12 mouse cellular contexts compared by ENCODE assay signal in genomic region chr5:8293287-8293686, GRCm38 (mm10).
DNase-seq lines count a peak whose midpoint lies in the region; ATAC-seq and TF ChIP-seq lines count a peak whose summit lies in the region.
"Had no signal": no experiment of that assay in that cellular context is flagged by ENCODE, and none has a peak within 500 bp of the region (broad histone marks: within the 10 kb centered on the region; RNA-seq: fewer than 3 reads in every experiment).

No protein-coding gene starts in this region.

- no peak overlapping the region for H3K9ac ChIP-seq in hindbrain, embryonic 12.5 days
- no peak overlapping the region for H3K9ac ChIP-seq in hindbrain, embryonic 16.5 days (ENCODE audit: low read depth, low read length)
- H3K9ac ChIP-seq in ES-E14 (ENCODE audit: insufficient read depth, low read depth, low read length, poor library complexity, severe bottlenecking): no peak overlapping the region
- H3K9ac ChIP-seq in embryonic facial prominence, embryonic 14.5 days (ENCODE audit: low read depth, low read length): no peak overlapping the region

- no peaks in the 10 kb centered on the region for H3K27me3 ChIP-seq in hindbrain, embryonic 12.5 days
- no peaks in the 10 kb centered on the region for H3K27me3 ChIP-seq in hindbrain, embryonic 16.5 days (replicated peaks; ENCODE audit: control insufficient read depth, insufficient read depth, low read length)
- H3K27me3 ChIP-seq in embryonic facial prominence, embryonic 14.5 days (replicated peaks; ENCODE audit: control insufficient read depth, insufficient read depth, low read length): no peaks in the 10 kb centered on the region
- no peaks in the 10 kb centered on the region for H3K27me3 ChIP-seq in cerebellum, adult 2 months (ENCODE audit: control insufficient read depth, insufficient read depth, low read length)

- no peaks in the 10 kb centered on the region for H3K9me3 ChIP-seq in hindbrain, embryonic 12.5 days (replicated peaks)
- no peaks in the 10 kb centered on the region for H3K9me3 ChIP-seq in hindbrain, embryonic 16.5 days (ENCODE audit: control insufficient read depth, low read length)
- no peaks in the 10 kb centered on the region for H3K9me3 ChIP-seq in ES-E14 (ENCODE audit: control insufficient read depth, insufficient read depth, low read depth, low read length)
- H3K9me3 ChIP-seq in embryonic facial prominence, embryonic 14.5 days (ENCODE audit: control insufficient read depth, low read length): no peaks in the 10 kb centered on the region

- H3K4me1 ChIP-seq in hindbrain, embryonic 12.5 days: peaks cover 3% of the 10 kb centered on the region; the same call in 1 of the 2 replicates
- H3K4me1 ChIP-seq in hindbrain, embryonic 16.5 days (ENCODE audit: control insufficient read depth, insufficient read depth, low read depth, low read length): peaks cover 2% of the 10 kb centered on the region; the same call in 1 of the 2 replicates
- peaks cover 4 to 5% of the 10 kb centered on the region in 2 experiments; a peak in 3 of 4 replicates for H3K4me1 ChIP-seq in ES-E14 (ENCODE audit: control insufficient read depth in 2 of 2, insufficient read depth in 2 of 2, low read length in 2 of 2, poor library complexity in 1 of 2)
- peaks cover 7% of the 10 kb centered on the region for H3K4me1 ChIP-seq in embryonic facial prominence, embryonic 14.5 days (ENCODE audit: control insufficient read depth, insufficient read depth, low read length)
- peaks cover 10% of the 10 kb centered on the region; the same call in 1 of the 2 replicates for H3K4me1 ChIP-seq in cerebellum, adult 2 months (ENCODE audit: control insufficient read depth, insufficient read depth, low read length)

- no peak for TF ChIP-seq POLR2A in cerebellum, adult 2 months (IDR thresholded peaks at IDR 0.05; ENCODE audit: borderline replicate concordance, insufficient read depth, low read length)

- in situ Hi-C loops in ES-E14 (cut with MboI; ENCODE audit: low sequenced_read_pairs in 2 of 2, unreplicated experiment in 2 of 2): no loop called here

- H3K4me2 ChIP-seq in hindbrain, embryonic 12.5 days (replicated peaks): no peak overlapping the region
- H3K4me2 ChIP-seq in hindbrain, embryonic 16.5 days (ENCODE audit: low read length): no peak overlapping the region
- H3K4me2 ChIP-seq in embryonic facial prominence, embryonic 14.5 days (ENCODE audit: low read depth, low read length): no peak overlapping the region

- no peak overlapping the region for H3K27ac ChIP-seq in hindbrain, embryonic 12.5 days
- H3K27ac ChIP-seq in hindbrain, embryonic 16.5 days (ENCODE audit: low read depth, low read length): no peak overlapping the region
- H3K27ac ChIP-seq in ES-E14 (ENCODE audit: insufficient read depth, low read depth, low read length, poor library complexity, severe bottlenecking): no peak overlapping the region
- H3K27ac ChIP-seq in embryonic facial prominence, embryonic 14.5 days (replicated peaks; ENCODE audit: low read depth, low read length): no peak overlapping the region
- no peak overlapping the region for H3K27ac ChIP-seq in cerebellum, adult 2 months (ENCODE audit: insufficient read depth, low read length)

- 0 out of 2 replicates have a peak, but pooled peaks have one; percentile 49 for ATAC-seq in hindbrain, embryonic 12.5 days (ENCODE audit: low FRiP score)
- no peak for ATAC-seq in hindbrain, embryonic 16.5 days
- ATAC-seq in embryonic facial prominence, embryonic 14.5 days (ENCODE audit: low read depth): peak; percentile 45; the same call in 1 of the 2 replicates
- ATAC-seq in CD4-positive, CD25-positive, alpha-beta regulatory T cell, adult 4 months: no peak

- WGBS in hindbrain, embryonic 12.5 days: 8% methylated on average over 1 of the region's 1 CpGs
- 0% methylated on average over 1 of the region's 1 CpGs for WGBS in hindbrain, embryonic 16.5 days
- 0% methylated on average over 1 of the region's 1 CpGs for WGBS in embryonic facial prominence, embryonic 14.5 days
- WGBS in cerebellum, adult 2 months: 30% methylated on average over 1 of the region's 1 CpGs

- DNase-seq in 3T3-L1 (ENCODE audit: low read depth, low spot score) (peak; percentile 88), ES-E14 (ENCODE audit: low read depth, low spot score) (peak; percentile 44)
- DNase-seq in embryonic facial prominence, embryonic 14.5 days (ENCODE audit: low spot score): peak; percentile 28
- DNase-seq in cerebellum, adult 2 months: no peak
- DNase-seq in cerebellum, postnatal 4 days (ENCODE audit: low spot score in 2 of 2): no peak
- DNase-seq: gastrocnemius, postnatal 25 days; kidney, postnatal 4 days; lung, adult 18-20 months; thymus, adult 2 months had no signal

- no peak for TF ChIP-seq CTCF in cerebellum, adult 2 months (IDR thresholded peaks at IDR 0.05; ENCODE audit: borderline replicate concordance, insufficient read depth, low read depth, low read length)

- H3K4me3 ChIP-seq in hindbrain, embryonic 12.5 days: no peak overlapping the region
- no peak overlapping the region for H3K4me3 ChIP-seq in hindbrain, embryonic 16.5 days (ENCODE audit: low read length)
- H3K4me3 ChIP-seq in ES-E14 (ENCODE audit: insufficient read depth in 1 of 2, low read depth in 1 of 2, low read length in 2 of 2, poor library complexity in 1 of 2, severe bottlenecking in 1 of 2): no peak overlapping the region
- no peak overlapping the region for H3K4me3 ChIP-seq in embryonic facial prominence, embryonic 14.5 days (ENCODE audit: low read depth, low read length)
- no peak overlapping the region for H3K4me3 ChIP-seq in cerebellum, adult 2 months (replicated peaks; ENCODE audit: insufficient read depth, low read depth, low read length)

- no peaks in the 10 kb centered on the region for H3K36me3 ChIP-seq in hindbrain, embryonic 12.5 days
- H3K36me3 ChIP-seq in hindbrain, embryonic 16.5 days (ENCODE audit: control insufficient read depth, insufficient read depth, low read length): no peaks in the 10 kb centered on the region
- H3K36me3 ChIP-seq in ES-E14 (ENCODE audit: control insufficient read depth, insufficient read depth, low read length, poor library complexity, severe bottlenecking): no peaks in the 10 kb centered on the region
- no peaks in the 10 kb centered on the region for H3K36me3 ChIP-seq in embryonic facial prominence, embryonic 14.5 days (ENCODE audit: control insufficient read depth, insufficient read depth, low read length)

TF ChIP-seq in ES-E14, 5 proteins besides CTCF, POLR2A, EP300 and RAD21:
- no peak; the same call in 1 of the 2 replicates for TF ChIP-seq CHD2 (IDR thresholded peaks at IDR 0.05; ENCODE audit: low read depth, low read length)
- TF ChIP-seq ZNF384 (IDR thresholded peaks at IDR 0.05; ENCODE audit: low read depth, low read length): no peak
- TF ChIP-seq MAFK (IDR thresholded peaks at IDR 0.05; ENCODE audit: insufficient read depth, low read depth, low read length): no peak
- no peak for TF ChIP-seq HCFC1 (IDR thresholded peaks at IDR 0.05; ENCODE audit: borderline replicate concordance, insufficient read depth, low read length)
TF ChIP-seq in ES-E14: peak in this region for 0.

Comparison
In these comparisons a context has a peak if more than half of its experiments do, and no peak if none do; other contexts are left out.
1. ATAC-seq: peak in hindbrain, embryonic 12.5 days (single experiment) and embryonic facial prominence, embryonic 14.5 days (single experiment); none in hindbrain, embryonic 16.5 days (single experiment) and CD4-positive, CD25-positive, alpha-beta regulatory T cell, adult 4 months (single experiment).
2. DNase-seq: peak in 3T3-L1 (single experiment), ES-E14 (single experiment) and embryonic facial prominence, embryonic 14.5 days (single experiment); none in cerebellum, adult 2 months (0 of 2) and cerebellum, postnatal 4 days (0 of 2).